Mouse (Mus musculus): Measurements from ENCODE around the gene Snx13. TPM values are rescaled to one million over a fixed set of nuclear protein-coding genes. Genes with fewer than 3 reads are reported as not detected.

Snx13 gene
- total RNA-seq, 1 experiment from 2014 or later = 65.9 TPM

- ATAC-seq (ENCODE audit: extremely low read depth, insufficient number of reproducible peaks, low FRiP score, poor library complexity, severe bottlenecking) = no peak
Observed at GRCm38 (mm10) chr12:35170275-35170674, 123.3 kb downstream of the Snx13 start.

- ATAC-seq (ENCODE audit: extremely low read depth, insufficient number of reproducible peaks, low FRiP score, poor library complexity, severe bottlenecking) = no peak
Observed at GRCm38 (mm10) chr12:35175938-35176337, 129.0 kb downstream of the Snx13 start.

- no peak for ATAC-seq (ENCODE audit: extremely low read depth, insufficient number of reproducible peaks, low FRiP score, poor library complexity, severe bottlenecking)
Observed at GRCm38 (mm10) chr12:35176628-35177027, 129.6 kb downstream of the Snx13 start.

GRCm38 (mm10) chr12:35182675-35183074, 135.7 kb downstream of the Snx13 start:
- peak; percentile 89 for ATAC-seq (ENCODE audit: extremely low read depth, insufficient number of reproducible peaks, low FRiP score, poor library complexity, severe bottlenecking)

- no peak for ATAC-seq (ENCODE audit: extremely low read depth, insufficient number of reproducible peaks, low FRiP score, poor library complexity, severe bottlenecking)
Observed at GRCm38 (mm10) chr12:35184261-35184660, 137.3 kb downstream of the Snx13 start.

- peak; percentile 55; the same call in 1 of the 2 replicates for ATAC-seq (ENCODE audit: extremely low read depth, insufficient number of reproducible peaks, low FRiP score, poor library complexity, severe bottlenecking)
Observed at GRCm38 (mm10) chr12:35191698-35192425, 144.9 kb downstream of the Snx13 start.

GRCm38 (mm10) chr12:35192426-35192769, 145.4 kb downstream of the Snx13 start:
- ATAC-seq (ENCODE audit: extremely low read depth, insufficient number of reproducible peaks, low FRiP score, poor library complexity, severe bottlenecking) = no peak

Other genes starting within 250 kb of the Snx13 start
- gene Hdac9, start 130.1 kb upstream of the Snx13 start, total RNA-seq (2017) = 54.9 and 65.9 TPM in 2 replicates
- 6.4 and 7.9 TPM in 2 replicates for gene Prps1l1, start 62.4 kb upstream of the Snx13 start, total RNA-seq (2017)